Mouse (Mus musculus) embryonic fibroblast, embryonic 13.5 days (primary cell): ENCODE data around the gene Rab6b. TPM values are rescaled to one million over a fixed set of nuclear protein-coding genes. Genes with fewer than 3 reads are reported as not detected.
"Not testable (repeated sequence)": the region's sequence is repeated elsewhere in the genome, so short reads cannot be mapped to it uniquely, and the experiment has no call there.

Experiments
- H3K27ac ChIP-seq: 2 replicates; pipeline ENCODE4 v1.5.1; 2012; ENCODE audit warnings: low read length, control low read depth, inconsistent platforms; ENCODE audit not compliant: insufficient read depth
- H3K4me1 ChIP-seq: 2 replicates; pipeline ENCODE4 v1.6.1; 2011; ENCODE audit warnings: low read length; ENCODE audit not compliant: control insufficient read depth, insufficient read depth
- H3K4me3 ChIP-seq: 2 replicates; pipeline ENCODE4 v1.5.1; 2011; ENCODE audit warnings: mild to moderate bottlenecking, control low read depth, low read length; ENCODE audit not compliant: insufficient read depth
- CTCF ChIP-seq: IDR thresholded peaks from 2 replicates; pipeline ENCODE4 v1.5.1; 2011; ENCODE audit warnings: mild to moderate bottlenecking, control low read depth, low read length, moderate library complexity, borderline replicate concordance; ENCODE audit not compliant: insufficient read depth
- POLR2A ChIP-seq: IDR thresholded peaks from 2 replicates; pipeline ENCODE4 v1.6.1; 2011; ENCODE audit warnings: low read depth, mild to moderate bottlenecking, control low read depth, low read length, moderate library complexity
- polyA plus RNA-seq: library from polyadenylated mRNA; stranded (reverse); fragments of >200 nt; gene quantifications from 2 replicates; pipeline ENCODE4 v1.2.4, GENCODE M21; 2011; ENCODE audit warnings: low read depth; ENCODE audit not compliant: missing spikeins, insufficient read length

Rab6b gene
- polyA plus RNA-seq, 1 experiment: 1.7 TPM

- Histone ChIP-seq H3K4me1 (no peaks in the 10 kb centered on the region), H3K27ac (no peak overlapping the region), H3K4me3 (peak overlapping the region; percentile 22; the same call in 1 of the 2 replicates)
- no peak; the same call in 1 of the 2 replicates for TF ChIP-seq POLR2A
- peak; percentile 97 for TF ChIP-seq CTCF
These were observed 19.3 kb upstream of the Rab6b start for GRCm38 (mm10) chr9:103092248-103092647.

GRCm38 (mm10) chr9:103093681-103094080, 17.9 kb upstream of the Rab6b start:
- Histone ChIP-seq H3K4me1 (no peaks in the 10 kb centered on the region), H3K4me3 (no peak overlapping the region), H3K27ac (no peak overlapping the region)
- TF ChIP-seq CTCF (no peak), POLR2A (no peak)

- peak overlapping the region; percentile 39 for H3K4me3 ChIP-seq
- H3K27ac ChIP-seq, H3K4me1 ChIP-seq: not testable (repeated sequence)
These were observed 3.2 kb upstream of the Rab6b start for GRCm38 (mm10) chr9:103108341-103108798.

- H3K4me3 ChIP-seq: peak overlapping the region; percentile 54
- no peak for TF ChIP-seq CTCF
- no peak for TF ChIP-seq POLR2A
- H3K4me1 ChIP-seq: no peaks in the 10 kb centered on the region
- no peak overlapping the region for H3K27ac ChIP-seq
These were observed 2.5 kb upstream of the Rab6b start for GRCm38 (mm10) chr9:103108943-103109670.

GRCm38 (mm10) chr9:103109911-103110310, 1.7 kb upstream of the Rab6b start:
- Histone ChIP-seq H3K4me1 (no peaks in the 10 kb centered on the region), H3K27ac (no peak overlapping the region), H3K4me3 (no peak overlapping the region)
- TF ChIP-seq POLR2A (no peak), CTCF (no peak)

- Histone ChIP-seq H3K27ac (no peak overlapping the region), H3K4me3 (peak overlapping the region; percentile 43), H3K4me1 (no peaks in the 10 kb centered on the region)
- TF ChIP-seq CTCF (no peak), POLR2A (no peak)
These were observed 673 bp upstream of the Rab6b start for GRCm38 (mm10) chr9:103110727-103111501.

GRCm38 (mm10) chr9:103112471-103113271, 1.1 kb downstream of the Rab6b start:
- peak overlapping the region; percentile 43 for H3K4me3 ChIP-seq
- no peak for TF ChIP-seq CTCF
- no peak for TF ChIP-seq POLR2A
- no peaks in the 10 kb centered on the region for H3K4me1 ChIP-seq
- H3K27ac ChIP-seq: no peak overlapping the region

GRCm38 (mm10) chr9:103113351-103113750, 1.8 kb downstream of the Rab6b start:
- no peak for TF ChIP-seq POLR2A
- no peak for TF ChIP-seq CTCF
- H3K4me1 ChIP-seq: no peaks in the 10 kb centered on the region
- no peak overlapping the region for H3K4me3 ChIP-seq
- H3K27ac ChIP-seq: no peak overlapping the region

- H3K4me3 ChIP-seq: no peak overlapping the region
- no peaks in the 10 kb centered on the region for H3K4me1 ChIP-seq
- TF ChIP-seq POLR2A (no peak), CTCF (no peak)
- H3K27ac ChIP-seq: no peak overlapping the region
These were observed 2.7 kb downstream of the Rab6b start for GRCm38 (mm10) chr9:103114326-103114725.

GRCm38 (mm10) chr9:103114901-103115300, 3.3 kb downstream of the Rab6b start:
- H3K27ac ChIP-seq: no peak overlapping the region
- TF ChIP-seq CTCF: no peak
- TF ChIP-seq POLR2A: no peak
- no peaks in the 10 kb centered on the region for H3K4me1 ChIP-seq
- no peak overlapping the region for H3K4me3 ChIP-seq
